Mouse (Mus musculus): ENCODE measurements at regions not wholly inside any gene's neighbourhood (a gene's known extent, or its start where the extent isn't known, plus 50 kb on each side); places are given as distances from the start of the nearest gene placed in this dataset.

DNA sequence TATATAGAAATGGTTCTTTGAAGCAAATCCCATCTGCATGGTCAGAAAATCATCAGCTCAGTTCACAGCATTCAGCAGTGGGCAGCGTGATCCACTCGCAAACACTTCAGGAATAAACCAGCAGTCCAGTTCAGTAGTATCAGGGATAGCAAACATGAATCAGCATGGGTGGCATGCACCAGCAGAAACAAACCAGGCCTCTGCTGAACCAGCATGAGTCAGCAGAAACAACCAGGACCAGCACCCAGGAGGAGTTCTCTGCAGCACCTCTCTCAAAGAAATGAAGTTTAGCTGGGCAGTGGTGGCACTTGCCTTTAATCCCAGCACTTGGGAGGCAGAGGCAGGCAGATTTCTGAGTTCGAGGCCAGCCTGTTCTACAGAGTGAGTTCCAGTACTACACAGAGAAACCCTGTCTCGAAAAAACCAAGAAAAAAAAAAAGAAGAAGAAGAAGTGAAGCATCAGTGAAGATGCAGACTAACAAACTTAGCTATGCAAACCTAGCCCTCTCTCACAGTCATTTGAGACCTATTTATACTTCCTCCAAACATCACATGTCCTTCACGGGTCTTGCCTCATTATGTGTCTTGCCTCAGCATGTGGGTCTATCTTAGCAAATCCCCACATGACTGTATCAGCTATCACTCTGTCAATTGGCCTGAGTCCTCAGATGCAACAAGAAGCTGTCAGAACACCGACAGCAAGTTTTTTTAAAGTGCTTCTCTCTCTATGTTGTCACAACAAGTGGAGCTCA, 80.2 kb downstream of the Fthl17a start:
- DNase-seq, result no peak

DNA sequence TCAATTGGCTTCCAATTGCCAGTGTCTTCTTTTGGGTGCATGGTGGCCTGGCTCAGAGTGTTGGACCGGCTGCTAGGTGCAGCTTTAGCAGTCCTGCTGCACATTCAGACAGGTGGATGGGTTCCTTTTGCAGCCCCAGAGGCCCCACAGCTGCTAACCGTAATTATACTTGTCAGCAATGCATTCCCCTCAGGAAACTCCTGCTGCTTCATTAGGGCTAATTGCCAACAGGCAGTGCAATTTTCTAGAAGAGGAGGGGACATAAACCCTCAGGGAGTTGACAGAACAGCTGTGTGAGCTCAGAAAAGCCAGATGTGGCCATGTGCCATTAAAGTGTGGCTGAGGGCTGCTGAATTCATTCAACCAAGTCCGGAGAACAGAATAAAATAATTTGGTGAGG, 94.0 kb downstream of the Fthl17a start:
- DNase-seq, result peak; percentile 6

- no peak for DNase-seq
These were observed 125.8 kb downstream of the Fthl17a start for GRCm38 (mm10) chrX:85375296-85375695.

- DNase-seq, result no peak
These were observed 135.0 kb downstream of the Fthl17a start for GRCm38 (mm10) chrX:85384452-85384851.
